ENCODE assay signal across 10 mouse cellular contexts in genomic region chr4:96969199-96969598, GRCm38 (mm10).
DNase-seq lines count a peak whose midpoint lies in the region; ATAC-seq and TF ChIP-seq lines count a peak whose summit lies in the region.
"Had no signal": no experiment of that assay in that cellular context is flagged by ENCODE, and none has a peak within 500 bp of the region (broad histone marks: within the 10 kb centered on the region; RNA-seq: fewer than 3 reads in every experiment).

No protein-coding gene starts in this region.

- H3K9ac ChIP-seq in limb, embryonic 14.5 days (ENCODE audit: low read depth, low read length, severe bottlenecking): no peak overlapping the region
- no peak overlapping the region for H3K9ac ChIP-seq in forebrain, embryonic 13.5 days
- no peak overlapping the region for H3K9ac ChIP-seq in stomach, postnatal 0 days (ENCODE audit: low read length)

- no peak for ATAC-seq in limb, embryonic 14.5 days (ENCODE audit: low FRiP score, low read depth)
- peak; percentile 87 for ATAC-seq in forebrain, embryonic 13.5 days
- no peak for ATAC-seq in stomach, postnatal 0 days (ENCODE audit: low FRiP score, low TSS enrichment)
- ATAC-seq: intestine, embryonic 16.5 days; lung, postnatal 0 days had no signal

- no peaks in the 10 kb centered on the region for H3K36me3 ChIP-seq in limb, embryonic 14.5 days (ENCODE audit: control insufficient read depth, insufficient read depth, low read length)
- no peaks in the 10 kb centered on the region for H3K36me3 ChIP-seq in limb, embryonic 10.5 days
- no peaks in the 10 kb centered on the region for H3K36me3 ChIP-seq in forebrain, embryonic 13.5 days (ENCODE audit: poor library complexity, severe bottlenecking)
- no peaks in the 10 kb centered on the region for H3K36me3 ChIP-seq in stomach, postnatal 0 days (ENCODE audit: control insufficient read depth, insufficient read depth, low read length)

- no peak overlapping the region for H3K27ac ChIP-seq in limb, embryonic 14.5 days (replicated peaks; ENCODE audit: low read depth, low read length)
- H3K27ac ChIP-seq in limb, embryonic 10.5 days: no peak overlapping the region
- no peak overlapping the region; the same call in 1 of the 2 replicates for H3K27ac ChIP-seq in forebrain, embryonic 13.5 days
- H3K27ac ChIP-seq in stomach, postnatal 0 days (replicated peaks): no peak overlapping the region

- no peak for TF ChIP-seq POLR2A in limb, embryonic 14.5 days (IDR thresholded peaks at IDR 0.05; ENCODE audit: borderline replicate concordance, extremely low read depth, insufficient read depth, insufficient read length)

- TF ChIP-seq EP300 in stomach, postnatal 0 days (optimal IDR thresholded peaks at IDR 0.05): no peak

- TF ChIP-seq CTCF in stomach, postnatal 0 days (IDR thresholded peaks at IDR 0.05; ENCODE audit: low read depth): no peak

- no peaks in the 10 kb centered on the region for H3K9me3 ChIP-seq in limb, embryonic 14.5 days (ENCODE audit: control insufficient read depth, low read length)
- no peaks in the 10 kb centered on the region for H3K9me3 ChIP-seq in limb, embryonic 10.5 days (replicated peaks)
- H3K9me3 ChIP-seq in forebrain, embryonic 13.5 days (replicated peaks): no peaks in the 10 kb centered on the region
- no peaks in the 10 kb centered on the region for H3K9me3 ChIP-seq in stomach, postnatal 0 days (ENCODE audit: control insufficient read depth, low read length)

- no peaks in the 10 kb centered on the region for H3K4me1 ChIP-seq in limb, embryonic 14.5 days (ENCODE audit: control insufficient read depth, insufficient read depth, low read length)
- H3K4me1 ChIP-seq in limb, embryonic 10.5 days: peaks cover 13% of the 10 kb centered on the region
- peaks cover 9% of the 10 kb centered on the region; the same call in 1 of the 2 replicates for H3K4me1 ChIP-seq in forebrain, embryonic 13.5 days
- H3K4me1 ChIP-seq in stomach, postnatal 0 days (replicated peaks; ENCODE audit: control insufficient read depth, insufficient read depth): no peaks in the 10 kb centered on the region

- H3K4me2 ChIP-seq in limb, embryonic 14.5 days (replicated peaks; ENCODE audit: low read depth, low read length, severe bottlenecking): no peak overlapping the region
- H3K4me2 ChIP-seq in forebrain, embryonic 13.5 days: no peak overlapping the region
- H3K4me2 ChIP-seq in stomach, postnatal 0 days (replicated peaks; ENCODE audit: low read depth): no peak overlapping the region

- peak; percentile 4 for DNase-seq in limb, embryonic 14.5 days (ENCODE audit: low spot score)
- DNase-seq in limb, embryonic 10.5 days (ENCODE audit: low spot score): no peak
- DNase-seq in forelimb bud, embryonic 11.5 days (ENCODE audit: low read depth, low spot score): peak; percentile 32
- peak; percentile 12 for DNase-seq in mesoderm, embryonic 11.5 days (ENCODE audit: low read depth, low spot score)
- no peak for DNase-seq in stomach, postnatal 0 days (ENCODE audit: low spot score)
- no peak for DNase-seq in gastrocnemius, postnatal 4 days (ENCODE audit: low spot score in 2 of 2)
- DNase-seq: thymus, postnatal 25 days had no signal

- whole genome bisulfite sequencing in limb, embryonic 14.5 days: 25% methylated on average over 5 of the region's 5 CpGs
- 31% methylated on average over 5 of the region's 5 CpGs for WGBS in limb, embryonic 10.5 days
- 43% methylated on average over 5 of the region's 5 CpGs for WGBS in forebrain, embryonic 13.5 days
- WGBS in stomach, postnatal 0 days: 38% methylated on average over 5 of the region's 5 CpGs

- H3K4me3 ChIP-seq in limb, embryonic 14.5 days (replicated peaks; ENCODE audit: low read length): no peak overlapping the region
- no peak overlapping the region for H3K4me3 ChIP-seq in limb, embryonic 10.5 days
- no peak overlapping the region for H3K4me3 ChIP-seq in forebrain, embryonic 13.5 days
- H3K4me3 ChIP-seq in stomach, postnatal 0 days (ENCODE audit: low read depth, low read length): no peak overlapping the region

- no peaks in the 10 kb centered on the region for H3K27me3 ChIP-seq in limb, embryonic 14.5 days (ENCODE audit: control insufficient read depth, insufficient read depth, low read length)
- no peaks in the 10 kb centered on the region for H3K27me3 ChIP-seq in limb, embryonic 10.5 days (ENCODE audit: low read depth, poor library complexity, severe bottlenecking)
- H3K27me3 ChIP-seq in forebrain, embryonic 13.5 days: no peaks in the 10 kb centered on the region
- no peaks in the 10 kb centered on the region for H3K27me3 ChIP-seq in stomach, postnatal 0 days (ENCODE audit: control insufficient read depth, insufficient read depth, low read length)

Comparison
In these comparisons a context has a peak if more than half of its experiments do, and no peak if none do; other contexts are left out.
1. DNase-seq: peak in limb, embryonic 14.5 days (single experiment), forelimb bud, embryonic 11.5 days (single experiment) and mesoderm, embryonic 11.5 days (single experiment); none in limb, embryonic 10.5 days (single experiment), stomach, postnatal 0 days (single experiment) and gastrocnemius, postnatal 4 days (0 of 2).